Mouse (Mus musculus) small intestine, adult 2 months (tissue): Measurements from ENCODE around the gene Abca2.

Source experiments
- CTCF ChIP-seq: fragments of 200-500 bp; IDR thresholded peaks from 2 replicates; pipeline ENCODE4 v1.5.1; 2012; ENCODE audit warnings: low read depth, mild to moderate bottlenecking, control low read depth, inconsistent platforms, low read length, moderate library complexity, mixed read lengths; ENCODE audit not compliant: insufficient replicate concordance, insufficient read length; ENCODE audit errors: extremely low read depth
- POLR2A ChIP-seq: fragments of 200-500 bp; IDR thresholded peaks from 2 replicates; pipeline ENCODE4 v1.6.1; 2012; ENCODE audit warnings: low read depth, mild to moderate bottlenecking, control low read depth, inconsistent platforms, low read length, moderate library complexity

- TF ChIP-seq CTCF, result no peak
- no peak for TF ChIP-seq POLR2A
Measured at GRCm38 (mm10) chr2:25477541-25477940, 49.0 kb downstream of the Abca2 start.
